Mouse (Mus musculus) heart, adult 2 months (tissue): ENCODE measurements around the gene Pithd1. TPM values are rescaled to one million over a fixed set of nuclear protein-coding genes. Genes with fewer than 3 reads are reported as not detected.
"Not testable (repeated sequence)": the region's sequence is repeated elsewhere in the genome, so short reads cannot be mapped to it uniquely, and the experiment has no call there.

Experiments
- DNase-seq, 2 experiments: peaks; one replicate each; pipeline ENCODE4 v3.0.0; 2021
- H3K27ac ChIP-seq: fragments of 200-600 bp; 2 replicates; pipeline ENCODE4 v1.8.1; 2022
- H3K27me3 ChIP-seq: fragments of 200-500 bp; 2 replicates; pipeline ENCODE4 v1.6.1; 2012; ENCODE audit warnings: mild to moderate bottlenecking, low read length, inconsistent platforms, mixed read lengths; ENCODE audit not compliant: control insufficient read depth, insufficient read depth
- H3K36me3 ChIP-seq: fragments of 200-500 bp; 2 replicates; pipeline ENCODE4 v1.6.1; 2012; ENCODE audit warnings: low read length, inconsistent platforms; ENCODE audit not compliant: control insufficient read depth, insufficient read depth
- H3K4me1 ChIP-seq: fragments of 200-500 bp; 2 replicates; pipeline ENCODE4 v1.6.1; 2011; ENCODE audit warnings: low read length; ENCODE audit not compliant: control insufficient read depth, insufficient read depth
- H3K4me3 ChIP-seq: fragments of 200-600 bp; 2 replicates; pipeline ENCODE4 v1.8.1; 2022
- H3K79me2 ChIP-seq: fragments of 200-500 bp; replicated peaks from 2 replicates; pipeline ENCODE4 v1.6.1; 2012; ENCODE audit warnings: mild to moderate bottlenecking, inconsistent platforms, low read length, moderate library complexity, mixed read lengths; ENCODE audit not compliant: control insufficient read depth, insufficient read depth
- H3K9ac ChIP-seq: fragments of 200-500 bp; 2 replicates; pipeline ENCODE4 v1.6.1; 2012; ENCODE audit warnings: low read depth, mild to moderate bottlenecking, control low read depth, inconsistent platforms, low read length, mixed read lengths
- CTCF ChIP-seq: fragments of 200-600 bp; IDR thresholded peaks from 2 replicates; pipeline ENCODE4 v1.8.1; 2022; ENCODE audit warnings: antibody characterized with exemption, mild to moderate bottlenecking, moderate library complexity
- EP300 ChIP-seq: fragments of 200-500 bp; IDR thresholded peaks from 2 replicates; pipeline ENCODE4 v1.6.1; 2011; ENCODE audit warnings: low read depth, low read length, control low read depth; ENCODE audit not compliant: insufficient read depth
- POLR2A ChIP-seq: fragments of 200-500 bp; IDR thresholded peaks from 2 replicates; pipeline ENCODE4 v1.6.1; 2011; ENCODE audit warnings: mild to moderate bottlenecking, low read depth, low read length, control low read depth; ENCODE audit not compliant: insufficient read depth
- WGBS: fragments of 180-500 bp; shearing (Covaris S2); methylation state at CpG from one replicate; pipeline ENCODE4 v1.1.7; 2018; 5-methylcytosine and 5-hydroxymethylcytosine counted together
- intact Hi-C: fragments of 180-260 bp; cut with DNase I; formaldehyde crosslinking; loops from one replicate; pipeline ENCODE4 v1.15.1; 2025
- polyA plus RNA-seq: library from polyadenylated mRNA; depleted of rRNA; stranded (reverse); fragments of >200 nt; gene quantifications from 2 replicates; pipeline ENCODE4 v1.2.3, GENCODE M21; 2012
- total RNA-seq, 2 experiments: library from RNA; stranded (reverse); gene quantifications; 2 replicates each; pipeline ENCODE4 v1.2.3; 2021

Pithd1 gene
- total and polyA plus RNA-seq, 3 experiments, result 19.0 to 20.9 (median 19.4) TPM

DNA sequence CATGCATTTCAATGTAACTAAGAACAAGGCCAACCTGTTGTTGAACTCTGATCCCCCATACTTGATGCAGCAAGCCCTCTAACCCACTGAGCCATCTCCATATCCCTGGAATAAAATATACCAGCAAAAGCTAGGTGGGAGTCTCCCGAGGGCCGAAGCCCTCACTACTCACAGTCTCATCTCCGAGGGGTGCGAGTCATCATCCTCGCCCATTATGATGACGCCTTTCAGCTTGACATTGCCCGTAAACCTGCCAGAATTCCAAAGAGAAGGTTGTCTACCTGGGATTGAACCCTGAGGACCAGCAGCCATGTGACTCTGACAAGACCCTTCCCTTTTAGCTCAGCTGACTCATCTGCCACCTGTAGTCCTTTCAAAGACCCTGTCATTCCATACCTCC is 1.3 kb downstream of the Pithd1 start:
- no peak for DNase-seq
- WGBS, result 88% methylated on average over 7 of the region's 7 CpGs
- H3K79me2 ChIP-seq, result no peaks in the 10 kb centered on the region
- TF ChIP-seq CTCF, result no peak
- no peak for TF ChIP-seq EP300
- TF ChIP-seq POLR2A, result no peak
- H3K27ac ChIP-seq, result no peak overlapping the region
- intact Hi-C loops, result loop anchor here (5.0 kb wide), 2 partner anchors 37 to 67 kb away; partner anchors contain the start of genes Eloa and Rpl11
- no peaks in the 10 kb centered on the region for H3K36me3 ChIP-seq
- H3K27me3 ChIP-seq, result no peaks in the 10 kb centered on the region
- no peak overlapping the region for H3K4me3 ChIP-seq
- H3K9ac ChIP-seq, result no peak overlapping the region
- peaks cover 4% of the 10 kb centered on the region for H3K4me1 ChIP-seq

DNA sequence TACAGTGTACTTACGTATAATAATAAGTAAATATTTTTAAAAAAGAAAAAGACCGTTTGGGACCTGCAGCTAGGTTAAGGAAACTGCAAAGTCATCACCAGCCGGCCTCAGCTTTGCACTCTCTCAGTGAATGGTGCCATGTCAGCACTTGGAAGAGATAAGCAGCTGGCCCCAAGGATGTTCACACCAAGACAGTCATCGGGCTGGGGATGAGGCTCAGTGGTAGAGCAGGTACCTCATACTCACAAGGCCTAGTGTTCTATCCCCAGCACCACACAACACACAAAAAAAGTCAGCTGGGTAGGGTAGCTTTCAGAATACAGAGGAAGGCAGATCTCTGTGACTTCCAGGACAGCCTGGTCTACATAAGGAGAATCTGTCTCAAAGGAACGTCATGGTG is 1.9 kb downstream of the Pithd1 start:
- H3K4me1 ChIP-seq, result peaks cover 4% of the 10 kb centered on the region
- H3K9ac ChIP-seq, result no peak overlapping the region
- H3K27ac ChIP-seq, result no peak overlapping the region
- no peaks in the 10 kb centered on the region for H3K36me3 ChIP-seq
- H3K27me3 ChIP-seq, result no peaks in the 10 kb centered on the region
- DNase-seq, result no peak
- H3K4me3 ChIP-seq, result no peak overlapping the region
- intact Hi-C loops, result loop anchor here (5.0 kb wide), 2 partner anchors 37 to 67 kb away; partner anchors contain the start of genes Eloa and Rpl11
- no peak for TF ChIP-seq CTCF
- TF ChIP-seq EP300, result no peak
- no peak for TF ChIP-seq POLR2A
- WGBS, result 83% methylated on average over 5 of the region's 5 CpGs
- no peaks in the 10 kb centered on the region for H3K79me2 ChIP-seq

DNA sequence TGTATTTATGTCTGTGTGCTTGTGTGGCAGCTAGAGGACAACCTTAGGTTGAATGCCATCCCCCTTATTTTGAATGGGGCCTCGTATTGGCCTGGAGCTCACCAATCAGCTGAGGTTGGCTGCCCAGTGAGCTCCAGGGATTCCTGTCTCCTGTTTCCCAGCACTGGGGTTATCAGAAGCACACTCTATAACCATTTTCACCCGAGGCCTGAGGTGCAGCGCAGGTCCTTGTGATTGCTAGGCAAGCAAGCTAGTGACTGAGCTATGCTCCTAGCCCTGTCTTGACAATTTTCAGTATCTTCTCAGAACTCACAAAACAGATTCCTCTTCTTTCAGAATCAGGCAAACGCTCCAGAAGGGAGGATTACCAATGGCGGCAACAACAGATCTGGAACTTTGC is 2.5 kb downstream of the Pithd1 start:
- Histone ChIP-seq H3K4me3 (no peak overlapping the region), H3K79me2 (no peaks in the 10 kb centered on the region), H3K36me3 (no peaks in the 10 kb centered on the region), H3K9ac (no peak overlapping the region), H3K4me1 (peaks cover 4% of the 10 kb centered on the region), H3K27ac (no peak overlapping the region), H3K27me3 (no peaks in the 10 kb centered on the region)
- TF ChIP-seq EP300, result no peak
- TF ChIP-seq POLR2A, result no peak
- TF ChIP-seq CTCF, result no peak
- no peak for DNase-seq
- 80% methylated on average over 5 of the region's 5 CpGs for WGBS
- intact Hi-C loops, result no loop called here

DNA sequence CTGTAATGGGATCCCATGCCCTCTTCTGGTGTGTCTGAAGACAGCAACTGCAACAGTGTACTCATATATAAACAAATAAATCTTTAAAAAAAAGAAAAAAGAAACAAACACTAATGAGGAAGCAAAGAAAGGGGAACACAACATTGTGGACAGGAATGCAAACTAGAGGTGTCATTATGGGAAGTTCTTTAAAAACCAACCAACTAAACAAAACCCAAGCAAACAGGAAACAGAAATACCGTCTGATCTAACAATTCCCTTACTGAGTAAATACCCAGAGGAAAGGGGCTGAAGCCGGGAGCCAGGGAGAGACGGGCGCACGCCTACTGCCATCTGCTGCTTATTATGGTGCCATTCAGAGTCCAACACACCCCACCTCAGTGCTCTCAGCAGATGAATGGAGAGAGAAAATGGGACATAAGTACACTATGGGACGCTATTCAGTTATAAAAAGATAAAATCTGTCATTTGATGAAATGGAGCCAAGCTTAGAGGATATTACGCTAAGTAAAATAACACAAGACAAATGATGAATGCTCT is 5.5 kb downstream of the Pithd1 start:
- Histone ChIP-seq H3K4me3 (no peak overlapping the region), H3K9ac (no peak overlapping the region), H3K27ac (no peak overlapping the region), H3K79me2 (no peaks in the 10 kb centered on the region), H3K27me3 (no peaks in the 10 kb centered on the region), H3K36me3 (no peaks in the 10 kb centered on the region), H3K4me1 (peaks cover 4% of the 10 kb centered on the region)
- TF ChIP-seq EP300 (no peak), CTCF (no peak), POLR2A (no peak)
- DNase-seq, result no peak
- WGBS, result 55% methylated on average over 7 of the region's 7 CpGs
- intact Hi-C loops, result no loop called here

DNA sequence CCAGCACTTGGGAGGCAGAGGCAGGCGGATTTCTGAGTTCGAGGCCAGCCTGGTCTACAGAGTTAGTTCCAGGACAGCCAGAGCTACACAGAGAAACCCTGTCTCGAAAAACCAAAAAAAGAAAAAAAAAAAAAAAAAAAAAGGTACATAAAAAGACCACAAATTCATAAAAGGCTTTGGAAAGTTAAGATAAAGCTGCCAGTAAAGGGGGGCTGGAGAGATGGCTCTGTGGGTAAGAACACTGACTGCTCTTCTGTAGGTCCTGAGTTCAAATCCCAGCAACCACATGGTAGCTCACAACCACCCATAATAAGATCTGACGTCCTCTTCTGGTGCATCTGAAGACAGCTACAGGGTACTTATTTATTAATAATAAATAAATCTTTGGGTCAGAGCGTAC is 6.8 kb downstream of the Pithd1 start:
- H3K4me1 ChIP-seq, DNase-seq, H3K4me3 ChIP-seq, H3K36me3 ChIP-seq, intact Hi-C loops, H3K27ac ChIP-seq, H3K27me3 ChIP-seq, H3K9ac ChIP-seq, H3K79me2 ChIP-seq: not testable (repeated sequence)
- WGBS, result 92% methylated on average over 5 of the region's 5 CpGs

DNA sequence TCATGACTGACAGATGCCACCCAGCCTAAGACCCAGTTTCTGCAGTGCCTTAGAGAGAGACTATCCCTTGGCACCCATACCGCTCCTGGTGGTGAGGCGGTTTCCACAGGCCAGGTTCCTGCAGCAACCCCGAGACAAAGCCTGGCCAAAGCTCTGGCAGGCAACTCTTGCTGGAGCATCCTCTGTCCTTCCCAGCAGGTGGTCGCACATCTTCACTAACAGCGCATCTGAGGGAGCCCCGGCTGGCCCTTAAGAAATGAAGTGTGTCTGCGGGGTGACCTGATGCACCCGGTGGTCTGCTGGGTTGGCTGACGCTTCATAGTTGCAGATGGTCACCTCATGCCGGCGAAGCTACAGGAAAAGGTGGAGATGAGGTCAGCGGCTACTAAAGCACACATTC is 10.9 kb downstream of the Pithd1 start:
- Histone ChIP-seq H3K4me3 (no peak overlapping the region), H3K36me3 (no peaks in the 10 kb centered on the region), H3K4me1 (peaks cover 7% of the 10 kb centered on the region), H3K9ac (no peak overlapping the region), H3K27ac (no peak overlapping the region), H3K79me2 (peaks cover 2% of the 10 kb centered on the region; the same call in 1 of the 2 replicates), H3K27me3 (no peaks in the 10 kb centered on the region)
- no peak for TF ChIP-seq CTCF
- no peak for TF ChIP-seq EP300
- no peak for TF ChIP-seq POLR2A
- WGBS, result 91% methylated on average over 12 of the region's 12 CpGs
- no peak for DNase-seq
- intact Hi-C loops, result loop anchor here (10.0 kb wide), 1 partner anchor 179 kb away; no protein-coding TSS in a partner anchor
